Mouse (Mus musculus) adrenal gland (tissue): ENCODE measurements at regions not wholly inside any gene's neighbourhood (a gene's known extent, or its start where the extent isn't known, plus 50 kb on each side); places are given as distances from the start of the nearest gene placed in this dataset.

Experiments used
- intact Hi-C: fragments of 180-260 bp; cut with DNase I; formaldehyde crosslinking; loops from one replicate; pipeline ENCODE4 v1.15.1; 2025

DNA sequence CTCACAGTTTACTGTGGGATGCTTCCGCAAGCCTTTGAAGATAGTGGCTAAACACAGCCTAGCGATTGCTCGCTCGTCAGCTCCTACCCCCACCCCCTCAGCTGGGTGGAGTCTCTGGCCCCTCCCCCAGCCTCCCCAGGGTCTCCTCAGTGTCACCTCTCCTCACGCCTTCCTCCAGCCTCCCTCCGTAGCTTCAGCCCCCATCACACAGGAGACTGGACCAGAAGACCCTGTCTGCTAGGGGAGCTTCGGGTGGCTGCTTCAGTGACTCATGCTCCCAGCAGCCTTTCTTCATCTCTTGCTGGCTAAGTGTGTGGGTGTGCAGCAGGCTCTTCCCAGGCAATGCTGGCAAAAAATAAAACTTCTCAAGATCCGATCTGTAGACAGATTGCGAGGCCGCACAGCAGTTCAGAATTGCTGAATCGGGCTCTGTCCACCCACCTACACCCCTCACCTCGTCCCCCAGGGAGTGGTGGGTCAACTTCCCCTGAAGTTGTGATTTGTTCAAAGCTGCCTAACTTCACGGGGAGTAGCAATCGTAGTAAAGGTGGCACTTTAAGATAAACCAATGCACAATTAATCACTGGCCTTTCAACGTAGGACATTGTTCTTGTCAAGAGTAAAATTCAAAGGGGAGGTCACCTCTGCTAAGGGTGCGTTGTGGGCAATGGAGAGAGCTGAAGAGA lies 61.2 kb upstream of the Ankrd28 start:
- intact Hi-C loops, result no loop called here

GRCm38 (mm10) chr14:31892186-31892510 lies 61.7 kb upstream of the Ankrd28 start:
- intact Hi-C loops, result no loop called here

GRCm38 (mm10) chr14:31896500-31896899 lies 66.0 kb upstream of the Ankrd28 start:
- intact Hi-C loops, result no loop called here

DNA sequence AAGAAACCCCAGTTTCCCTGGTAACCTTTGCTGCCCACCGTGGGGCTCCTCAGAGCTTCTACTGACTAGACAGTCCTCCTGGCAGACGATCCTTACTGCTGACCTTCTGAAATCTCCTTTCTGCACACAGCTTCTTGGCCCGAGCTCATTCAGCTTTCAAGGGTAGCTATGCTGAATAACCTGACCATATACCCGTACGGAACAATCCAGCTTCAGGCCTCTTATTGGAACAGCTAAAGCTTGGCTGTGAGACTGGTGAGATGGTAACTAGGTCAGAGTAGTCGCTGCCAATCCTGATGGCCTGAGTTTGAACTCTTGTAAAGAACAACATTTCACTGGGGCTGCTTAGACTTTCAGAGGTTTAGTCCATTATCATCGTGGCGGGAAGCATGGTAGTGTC lies 69.1 kb upstream of the Ankrd28 start:
- intact Hi-C loops, result no loop called here

- intact Hi-C loops, result no loop called here
These were observed 69.5 kb upstream of the Ankrd28 start for GRCm38 (mm10) chr14:31899906-31900305.

DNA sequence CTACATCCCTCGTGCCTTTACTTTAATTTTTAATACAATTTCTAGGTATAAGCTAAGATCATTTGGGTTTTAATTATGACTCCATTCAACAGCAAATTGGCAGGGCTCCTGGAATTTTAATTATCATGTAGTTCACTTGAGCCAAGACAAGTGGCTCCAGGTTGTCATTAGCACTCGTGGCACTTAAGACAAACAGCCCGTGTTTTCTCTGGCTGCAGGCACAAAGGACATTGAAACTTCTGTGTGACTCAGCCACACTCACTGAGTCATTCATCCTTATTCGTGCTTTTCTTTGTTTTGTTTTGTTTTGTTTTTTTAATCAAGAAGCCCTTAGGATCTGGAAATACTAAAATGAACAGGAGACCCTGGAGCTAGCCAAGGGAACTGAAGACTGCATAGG lies 71.5 kb upstream of the Ankrd28 start:
- intact Hi-C loops, result no loop called here

- intact Hi-C loops, result no loop called here
These were observed 73.2 kb upstream of the Ankrd28 start for GRCm38 (mm10) chr14:31903664-31904063.

GRCm38 (mm10) chr14:31908591-31908990 lies 78.1 kb upstream of the Ankrd28 start:
- intact Hi-C loops, result no loop called here

GRCm38 (mm10) chr14:31909291-31909690 lies 78.8 kb upstream of the Ankrd28 start:
- intact Hi-C loops, result no loop called here

GRCm38 (mm10) chr14:31910809-31911208 lies 80.4 kb upstream of the Ankrd28 start:
- intact Hi-C loops, result no loop called here

- intact Hi-C loops, result no loop called here
These were observed 88.0 kb upstream of the Ankrd28 start for GRCm38 (mm10) chr14:31918461-31918860.

GRCm38 (mm10) chr14:31918921-31919320 lies 88.5 kb upstream of the Ankrd28 start:
- intact Hi-C loops, result no loop called here

GRCm38 (mm10) chr14:31929161-31929707 lies 98.8 kb upstream of the Ankrd28 start:
- intact Hi-C loops, result no loop called here

DNA sequence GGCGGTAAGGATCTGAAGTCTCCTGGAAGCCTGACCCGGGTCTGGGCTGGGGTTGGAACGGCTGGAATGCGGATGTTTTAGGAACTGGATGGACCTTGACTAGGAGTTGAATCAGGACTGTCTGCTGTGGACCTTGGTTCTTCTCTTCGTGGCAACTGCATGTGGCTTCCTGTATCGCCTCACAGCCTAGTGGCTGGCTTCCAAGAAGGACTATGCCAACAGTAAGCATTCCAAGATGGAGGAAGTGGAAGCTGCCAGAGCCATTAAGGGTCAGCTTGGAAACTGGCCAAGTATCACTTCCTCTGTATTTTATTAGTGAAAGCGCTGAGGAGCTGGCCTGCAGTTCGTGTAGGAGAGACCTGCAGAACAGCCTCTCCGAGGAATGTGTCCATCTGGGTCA lies 98.4 kb upstream of the Galnt15 start:
- intact Hi-C loops, result no loop called here

DNA sequence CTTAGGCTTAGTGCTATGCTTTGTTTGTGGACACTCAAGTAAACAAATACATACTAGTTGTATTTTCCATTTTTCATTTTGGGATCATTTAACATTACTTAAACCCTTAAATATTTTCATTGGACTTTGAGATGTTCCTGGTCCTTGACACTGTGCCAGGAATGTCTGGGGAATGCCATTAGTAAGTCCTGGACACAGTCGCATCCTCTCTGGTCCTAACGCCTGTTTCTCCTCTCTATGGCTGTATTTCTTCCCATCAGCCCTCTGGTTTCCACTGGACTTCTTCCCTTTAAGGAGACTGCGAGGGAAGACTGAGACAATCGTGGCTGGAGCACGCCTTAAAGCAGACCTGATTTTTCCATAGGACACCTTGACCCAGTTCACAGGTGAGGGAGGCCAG lies 96.8 kb upstream of the Galnt15 start:
- intact Hi-C loops, result no loop called here

- intact Hi-C loops, result no loop called here
These were observed 95.3 kb upstream of the Galnt15 start for GRCm38 (mm10) chr14:31933441-31933840.

- intact Hi-C loops, result no loop called here
These were observed 94.9 kb upstream of the Galnt15 start for GRCm38 (mm10) chr14:31933841-31934271.

DNA sequence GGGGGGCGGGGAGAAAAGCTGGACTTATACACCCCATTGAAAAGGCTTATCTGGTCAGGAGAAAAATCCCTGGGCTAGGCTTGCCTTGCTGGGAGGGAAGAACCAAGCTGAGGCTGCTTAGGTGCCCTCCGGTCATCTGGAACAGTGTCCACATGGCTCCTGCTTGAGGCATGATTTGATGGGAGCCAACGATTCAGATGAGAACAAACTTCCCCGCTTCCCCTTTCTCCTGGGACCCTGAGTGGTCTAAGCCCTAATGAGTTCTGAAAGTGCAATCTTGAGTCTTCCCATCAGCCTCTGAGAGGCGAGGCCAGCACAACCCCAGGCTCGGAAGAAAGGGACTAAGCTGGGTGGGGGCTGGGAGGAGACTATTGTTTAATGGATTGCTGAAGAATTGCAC lies 94.5 kb upstream of the Galnt15 start:
- intact Hi-C loops, result no loop called here

- intact Hi-C loops, result no loop called here
These were observed 94.0 kb upstream of the Galnt15 start for GRCm38 (mm10) chr14:31934771-31935170.

DNA sequence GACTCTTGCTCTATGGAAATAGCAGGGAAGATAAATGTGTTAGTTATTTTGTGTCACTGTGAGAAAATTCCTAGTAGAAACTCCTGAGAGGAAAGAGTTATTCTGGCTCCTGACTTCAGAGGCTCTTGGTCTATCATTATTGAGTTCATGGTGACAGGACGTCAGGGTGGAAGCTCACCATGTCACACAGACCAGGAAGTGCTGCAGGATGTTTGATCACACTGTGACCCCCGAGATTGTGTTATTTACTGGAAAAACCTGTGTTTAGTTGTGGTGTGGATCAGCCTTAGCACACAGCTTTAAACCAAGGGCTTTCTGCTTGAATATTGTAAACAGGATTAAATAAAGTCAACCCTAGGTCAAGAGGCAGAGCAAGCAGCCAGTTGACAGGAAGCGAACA lies 93.4 kb upstream of the Galnt15 start:
- intact Hi-C loops, result no loop called here

GRCm38 (mm10) chr14:31936581-31936980 lies 92.2 kb upstream of the Galnt15 start:
- intact Hi-C loops, result no loop called here

GRCm38 (mm10) chr14:31940900-31941299 lies 87.9 kb upstream of the Galnt15 start:
- intact Hi-C loops, result loop anchor here (10.0 kb wide), 1 partner anchor 286 kb away; no protein-coding TSS in a partner anchor

GRCm38 (mm10) chr14:31942266-31942960 lies 86.4 kb upstream of the Galnt15 start:
- intact Hi-C loops, result loop anchor here (2.0 to 10.0 kb wide), 2 partner anchors 148 to 288 kb away; no protein-coding TSS in a partner anchor
